Mouse (Mus musculus) heart, embryonic 12.5 days (tissue): ENCODE results near the gene Ttyh3. TPM values are rescaled to one million over a fixed set of nuclear protein-coding genes. Genes with fewer than 3 reads are reported as not detected.
A peak's percentile ranks its signal among the peaks of the same experiment; 100 is the strongest.

ENCODE experiments used
- ATAC-seq: fragments of 200-750 bp; cut with Nextera tagmentation; 2 replicates; pipeline ENCODE4 v1.8.0; 2017; ENCODE audit warnings: moderate TSS enrichment, moderate library complexity; ENCODE audit not compliant: insufficient number of reproducible peaks, low FRiP score
- H3K27ac ChIP-seq: fragments of 300-500 bp; sonication (generic); 2 replicates; pipeline ENCODE4 v1.5.1; 2016; ENCODE audit warnings: mild to moderate bottlenecking, moderate library complexity; ENCODE audit not compliant: poor library complexity, severe bottlenecking
- H3K27me3 ChIP-seq: fragments of 300-500 bp; sonication (generic); replicated peaks from 2 replicates; pipeline ENCODE4 v1.6.1; 2016; ENCODE audit warnings: mild to moderate bottlenecking, moderate library complexity
- H3K36me3 ChIP-seq: fragments of 300-500 bp; sonication (generic); 2 replicates; pipeline ENCODE4 v1.6.1; 2016; ENCODE audit warnings: mild to moderate bottlenecking, moderate library complexity
- H3K4me1 ChIP-seq: fragments of 300-500 bp; sonication (generic); replicated peaks from 2 replicates; pipeline ENCODE4 v1.6.1; 2016; ENCODE audit warnings: mild to moderate bottlenecking
- H3K4me2 ChIP-seq: fragments of 300-500 bp; sonication (generic); 2 replicates; pipeline ENCODE4 v1.6.1; 2016; ENCODE audit warnings: mild to moderate bottlenecking, moderate library complexity
- H3K4me3 ChIP-seq: fragments of 300-500 bp; sonication (generic); 2 replicates; pipeline ENCODE4 v1.5.1; 2016; ENCODE audit warnings: mild to moderate bottlenecking
- H3K9ac ChIP-seq: fragments of 300-500 bp; sonication (generic); 2 replicates; pipeline ENCODE4 v1.6.1; 2016; ENCODE audit warnings: mild to moderate bottlenecking, moderate library complexity
- H3K9me3 ChIP-seq: fragments of 300-500 bp; sonication (generic); replicated peaks from 2 replicates; pipeline ENCODE4 v1.6.1; 2016; ENCODE audit warnings: mild to moderate bottlenecking, moderate library complexity
- WGBS: fragments of 180-500 bp; shearing (Covaris S2); methylation state at CpG from one replicate; pipeline ENCODE4 v1.1.7; 2016; 5-methylcytosine and 5-hydroxymethylcytosine counted together
- polyA plus RNA-seq: library from polyadenylated mRNA; unstranded; fragments of >200 nt; fragmentation: Nextera tagmentation; extraction: Ambion mirVana; gene quantifications from 2 replicates; pipeline ENCODE4 v1.2.1, GENCODE M21; 2016

Ttyh3 gene
- polyA plus RNA-seq, 1 experiment from 2014 or later, result 36.3 TPM

DNA sequence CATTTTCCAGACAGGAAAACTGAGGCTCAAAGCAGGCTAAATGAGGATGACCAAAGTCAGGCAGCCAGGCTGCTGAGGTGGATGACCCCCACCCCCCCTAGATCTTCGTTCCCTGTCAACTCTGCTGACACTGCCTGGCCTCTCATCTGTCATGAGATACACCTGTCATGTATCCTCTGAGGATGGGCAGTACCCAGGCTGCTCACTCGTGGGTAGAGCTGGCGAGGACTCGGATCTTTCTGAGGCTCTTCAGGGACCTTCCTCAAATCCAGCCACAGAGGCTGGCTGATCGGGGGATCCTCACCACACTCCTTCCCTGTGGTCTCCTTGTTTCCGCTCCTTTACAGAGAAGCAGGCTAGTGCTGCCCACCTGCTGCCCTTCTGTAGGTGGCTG, 32.7 kb downstream of the Ttyh3 start:
- no peaks in the 10 kb centered on the region for H3K9me3 ChIP-seq
- no peak overlapping the region for H3K4me2 ChIP-seq
- ATAC-seq, result no peak
- 79% methylated on average over 6 of the region's 6 CpGs for WGBS
- peaks cover 10% of the 10 kb centered on the region for H3K4me1 ChIP-seq
- H3K27ac ChIP-seq, result no peak overlapping the region
- H3K36me3 ChIP-seq, result 0 out of 2 replicates have a peak, but pooled peaks cover 1% of the 10 kb centered on the region
- H3K4me3 ChIP-seq, result no peak overlapping the region
- H3K9ac ChIP-seq, result no peak overlapping the region
- H3K27me3 ChIP-seq, result peaks cover 18% of the 10 kb centered on the region

DNA sequence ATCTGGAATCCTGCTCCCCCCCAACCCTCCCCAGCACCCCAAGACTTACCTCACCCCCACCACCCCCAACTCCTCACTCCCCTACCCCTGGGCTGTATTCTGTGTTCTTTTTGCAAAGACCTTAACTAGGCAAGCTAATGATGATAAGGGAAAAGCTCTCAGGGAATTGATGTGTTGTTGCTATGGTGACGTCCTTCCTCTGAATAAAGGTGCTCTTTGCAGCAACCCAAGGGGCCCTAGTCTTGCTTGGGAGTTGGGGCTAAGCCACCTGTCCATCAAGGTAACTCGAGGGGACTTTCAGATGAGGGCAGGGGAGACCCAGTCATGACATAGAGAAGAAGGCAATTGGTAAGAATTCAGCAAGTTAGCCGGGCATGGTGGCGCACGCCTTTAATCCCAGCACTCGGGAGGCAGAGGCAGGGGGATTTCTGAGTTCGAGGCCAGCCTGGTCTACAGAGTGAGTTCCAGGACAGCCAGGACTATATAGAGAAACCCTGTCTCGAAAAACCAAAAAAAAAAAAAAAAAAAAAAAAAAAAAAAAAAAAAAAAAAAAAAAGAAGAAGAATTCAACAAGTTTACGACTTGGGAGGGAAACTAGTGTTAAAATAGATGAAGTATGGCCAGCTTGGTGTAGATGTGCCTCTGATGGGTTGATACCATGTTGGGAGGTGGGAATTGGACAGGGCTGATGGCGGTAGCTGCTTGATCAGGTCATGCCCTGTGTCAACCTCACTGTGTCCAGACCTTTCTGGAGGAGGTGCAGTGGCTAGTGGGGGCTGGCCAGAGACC, 33.3 kb downstream of the Ttyh3 start:
- ATAC-seq, result no peak
- peaks cover 22% of the 10 kb centered on the region for H3K27me3 ChIP-seq
- H3K36me3 ChIP-seq, result no peaks in the 10 kb centered on the region
- H3K4me3 ChIP-seq, result no peak overlapping the region
- no peak overlapping the region for H3K4me2 ChIP-seq
- H3K9ac ChIP-seq, result no peak overlapping the region
- H3K27ac ChIP-seq, result no peak overlapping the region
- no peaks in the 10 kb centered on the region for H3K9me3 ChIP-seq
- WGBS, result 82% methylated on average over 10 of the region's 10 CpGs
- peaks cover 16% of the 10 kb centered on the region for H3K4me1 ChIP-seq

DNA sequence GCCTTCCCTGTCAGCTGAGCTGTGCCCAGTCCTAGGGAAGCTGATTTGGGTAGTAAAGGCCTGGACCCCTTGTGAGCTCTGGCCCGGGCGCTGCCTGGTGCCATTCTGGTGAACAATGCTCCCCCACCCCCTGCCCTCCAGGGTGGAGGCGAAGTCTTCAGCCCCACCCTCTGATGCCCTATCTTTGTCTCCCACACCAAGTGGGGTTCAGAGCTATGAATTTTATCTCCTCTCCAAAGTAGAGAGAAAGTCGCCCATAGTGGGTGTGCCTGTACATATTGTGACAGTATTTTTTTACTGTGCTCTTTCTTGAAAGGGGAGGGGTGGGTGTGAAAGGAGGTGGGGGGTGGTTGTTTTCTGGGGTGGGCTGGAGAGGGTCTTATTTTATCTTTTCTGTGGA, 34.0 kb downstream of the Ttyh3 start:
- Histone ChIP-seq H3K4me2 (no peak overlapping the region), H3K27ac (no peak overlapping the region), H3K27me3 (peaks cover 29% of the 10 kb centered on the region), H3K9me3 (no peaks in the 10 kb centered on the region), H3K4me3 (no peak overlapping the region), H3K4me1 (peaks cover 23% of the 10 kb centered on the region), H3K36me3 (no peaks in the 10 kb centered on the region), H3K9ac (no peak overlapping the region)
- WGBS, result 72% methylated on average over 4 of the region's 4 CpGs
- ATAC-seq, result no peak

DNA sequence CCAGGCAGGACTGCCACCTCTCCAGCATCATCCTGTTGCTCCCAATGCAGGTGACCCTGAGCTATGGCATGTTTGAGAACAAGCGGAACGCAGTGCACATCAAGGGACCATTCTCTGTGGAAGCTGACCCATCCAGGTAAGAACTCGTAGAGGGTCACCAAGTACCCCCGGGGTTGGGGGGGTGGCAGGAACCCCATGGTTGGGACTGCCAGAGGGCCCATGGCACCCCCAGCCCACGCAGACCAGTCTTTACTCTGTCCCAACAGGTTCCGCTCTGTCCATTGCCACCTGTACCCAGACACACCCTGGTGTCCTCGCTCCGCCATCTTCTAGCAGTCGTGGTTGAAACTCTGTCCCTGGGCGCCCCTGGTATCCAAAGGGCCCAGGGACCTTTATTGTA, 34.7 kb downstream of the Ttyh3 start:
- WGBS, result 90% methylated on average over 10 of the region's 10 CpGs
- Histone ChIP-seq H3K27me3 (peaks cover 36% of the 10 kb centered on the region), H3K27ac (no peak overlapping the region), H3K9me3 (no peaks in the 10 kb centered on the region), H3K4me3 (no peak overlapping the region), H3K4me1 (peaks cover 30% of the 10 kb centered on the region), H3K36me3 (no peaks in the 10 kb centered on the region), H3K9ac (no peak overlapping the region), H3K4me2 (no peak overlapping the region)
- no peak for ATAC-seq

DNA sequence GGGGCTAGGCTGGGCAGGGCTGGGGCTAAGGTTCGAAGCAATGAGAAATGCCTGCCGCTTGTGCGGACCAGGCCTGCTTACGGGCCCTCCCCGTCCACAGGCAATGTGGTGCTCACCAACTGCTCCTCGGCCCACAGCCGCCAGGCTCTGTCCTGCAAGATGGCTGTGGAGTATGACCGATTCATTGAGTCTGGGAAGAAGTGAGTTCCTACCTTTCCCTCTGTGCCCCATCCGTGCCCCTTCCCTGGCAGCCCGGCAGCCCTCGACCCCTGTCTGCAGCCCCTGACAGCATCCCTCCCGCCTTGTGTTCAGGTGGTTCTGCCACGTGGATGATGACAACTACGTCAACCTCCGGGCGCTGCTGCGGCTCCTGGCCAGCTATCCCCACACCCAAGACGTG, 36.6 kb downstream of the Ttyh3 start:
- Histone ChIP-seq H3K4me3 (0 out of 2 replicates have a peak overlapping the region, but pooled peaks have one; percentile 35), H3K27ac (no peak overlapping the region), H3K27me3 (peaks cover 55% of the 10 kb centered on the region), H3K4me2 (peak overlapping the region; percentile 83), H3K4me1 (peaks cover 49% of the 10 kb centered on the region), H3K9me3 (no peaks in the 10 kb centered on the region), H3K9ac (no peak overlapping the region), H3K36me3 (no peaks in the 10 kb centered on the region)
- WGBS, result 74% methylated on average over 18 of the region's 18 CpGs
- ATAC-seq, result no peak

DNA sequence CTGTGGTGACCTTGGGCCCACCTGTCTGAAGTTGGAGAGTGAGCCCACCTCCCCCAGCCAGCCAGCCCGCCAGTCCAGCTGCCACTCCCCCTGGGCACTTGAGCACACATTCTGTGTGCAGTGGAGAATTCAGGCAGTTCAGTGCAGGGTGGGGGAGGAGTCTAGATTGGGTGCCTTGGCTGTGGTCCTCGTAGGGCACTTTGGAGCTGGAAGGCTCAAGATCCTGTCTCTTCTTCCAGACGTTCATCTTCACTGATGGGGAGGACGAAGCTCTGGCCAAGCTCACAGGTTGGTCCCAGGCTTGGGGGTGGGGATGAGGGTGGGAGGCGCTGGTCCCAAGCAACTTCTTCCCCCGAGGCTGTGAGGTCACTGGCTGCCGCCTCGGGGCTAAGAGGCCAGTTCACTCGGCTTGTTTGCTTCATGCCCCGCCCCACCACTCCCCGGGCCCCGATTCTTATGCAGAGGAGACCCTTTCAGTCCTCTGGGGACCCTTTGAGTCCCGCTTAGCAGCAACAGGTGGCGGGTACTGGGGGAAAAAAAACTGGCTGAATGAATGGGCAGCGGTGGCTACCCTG, 37.1 kb downstream of the Ttyh3 start:
- Histone ChIP-seq H3K4me1 (peaks cover 54% of the 10 kb centered on the region), H3K4me2 (peak overlapping the region; percentile 83), H3K4me3 (peak overlapping the region; percentile 35), H3K9ac (peak overlapping the region; percentile 57), H3K27me3 (peaks cover 60% of the 10 kb centered on the region), H3K9me3 (no peaks in the 10 kb centered on the region), H3K36me3 (no peaks in the 10 kb centered on the region), H3K27ac (peak overlapping the region; percentile 35; the same call in 1 of the 2 replicates)
- WGBS, result 32% methylated on average over 15 of the region's 15 CpGs
- ATAC-seq, result no peak

DNA sequence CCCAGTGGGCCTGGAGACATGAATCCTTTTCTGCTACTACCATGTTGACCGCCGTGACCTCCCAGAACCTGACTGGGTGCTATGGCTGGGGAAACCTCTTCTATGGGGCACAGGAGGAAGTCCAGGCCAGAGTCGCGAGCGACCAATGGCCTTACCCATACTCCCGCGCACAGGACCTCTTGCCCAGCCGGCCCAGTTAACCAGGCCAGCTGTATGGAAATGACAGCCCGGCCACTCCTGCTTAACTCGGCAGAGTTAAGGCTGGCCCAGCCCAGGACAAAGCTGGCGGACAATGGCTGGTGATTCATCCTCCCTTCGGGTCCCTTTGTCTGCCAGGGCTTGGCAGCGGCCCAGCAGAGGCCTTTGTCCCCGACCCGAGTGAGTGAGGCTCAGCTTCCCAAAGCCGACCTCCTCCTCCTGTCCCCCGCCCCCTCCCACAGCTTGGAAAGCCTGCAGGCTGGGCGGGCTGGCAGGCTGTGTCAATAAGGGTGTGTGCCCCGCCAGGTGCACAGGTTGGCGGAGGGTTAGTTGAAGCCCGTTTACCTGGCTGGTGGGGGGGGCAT, 37.7 kb downstream of the Ttyh3 start:
- H3K27me3 ChIP-seq, result peaks cover 66% of the 10 kb centered on the region

DNA sequence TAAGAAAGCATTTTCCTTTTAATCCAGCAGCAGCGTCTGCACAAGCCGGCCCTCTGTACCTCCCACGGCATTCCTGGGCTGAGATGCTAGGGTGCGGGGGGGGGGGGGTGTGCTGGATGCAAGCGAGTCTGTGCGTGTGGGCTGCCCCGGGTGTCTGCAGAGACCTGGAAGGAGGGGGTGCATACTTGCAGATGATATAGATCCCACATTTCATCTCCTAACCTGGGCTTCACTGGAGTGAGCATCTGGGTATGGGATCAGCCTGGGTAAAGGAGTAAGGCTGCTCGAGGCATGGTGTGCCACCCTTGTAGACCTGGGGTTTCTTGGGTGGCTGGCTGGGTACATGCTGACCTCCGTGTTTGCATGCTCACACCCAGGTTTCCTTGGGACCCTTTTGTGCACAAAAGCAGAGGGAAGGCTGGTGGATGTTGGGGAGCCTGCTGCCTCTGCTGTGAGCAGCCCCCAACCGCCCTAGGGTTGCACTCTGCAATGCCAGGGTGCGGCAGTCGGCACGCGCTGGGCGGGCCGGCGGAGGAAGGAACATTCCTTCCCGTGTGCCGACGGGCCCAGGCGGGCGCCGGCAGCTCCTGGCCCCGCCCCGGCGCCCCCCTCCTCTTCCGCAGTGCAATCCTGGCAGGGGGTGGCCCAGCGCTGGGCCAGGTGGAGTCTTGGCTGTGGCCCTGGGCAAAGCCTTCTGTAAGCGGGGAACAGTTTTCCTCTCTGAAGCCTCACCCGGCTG, 38.4 kb downstream of the Ttyh3 start:
- H3K36me3 ChIP-seq, result no peaks in the 10 kb centered on the region
- peaks cover 73% of the 10 kb centered on the region for H3K27me3 ChIP-seq
- ATAC-seq, result peak; percentile 40
- H3K4me2 ChIP-seq, result peak overlapping the region; percentile 83
- H3K4me3 ChIP-seq, result peak overlapping the region; percentile 35
- peak overlapping the region; percentile 35 for H3K27ac ChIP-seq
- no peaks in the 10 kb centered on the region for H3K9me3 ChIP-seq
- 4% methylated on average over 29 of the region's 30 CpGs for WGBS
- peak overlapping the region; percentile 57 for H3K9ac ChIP-seq
- H3K4me1 ChIP-seq, result peaks cover 60% of the 10 kb centered on the region

More for the DNA sequence above, 37.7 kb downstream of the Ttyh3 start:
- ATAC-seq, result 0 out of 2 replicates have a peak, but pooled peaks have one; percentile 16
- peak overlapping the region; percentile 83 for H3K4me2 ChIP-seq
- no peaks in the 10 kb centered on the region for H3K36me3 ChIP-seq
- peak overlapping the region; percentile 57 for H3K9ac ChIP-seq
- 13% methylated on average over 21 of the region's 21 CpGs for WGBS
- H3K4me1 ChIP-seq, result peaks cover 60% of the 10 kb centered on the region
- H3K27ac ChIP-seq, result peak overlapping the region; percentile 35
- peak overlapping the region; percentile 35 for H3K4me3 ChIP-seq
- no peaks in the 10 kb centered on the region for H3K9me3 ChIP-seq

DNA sequence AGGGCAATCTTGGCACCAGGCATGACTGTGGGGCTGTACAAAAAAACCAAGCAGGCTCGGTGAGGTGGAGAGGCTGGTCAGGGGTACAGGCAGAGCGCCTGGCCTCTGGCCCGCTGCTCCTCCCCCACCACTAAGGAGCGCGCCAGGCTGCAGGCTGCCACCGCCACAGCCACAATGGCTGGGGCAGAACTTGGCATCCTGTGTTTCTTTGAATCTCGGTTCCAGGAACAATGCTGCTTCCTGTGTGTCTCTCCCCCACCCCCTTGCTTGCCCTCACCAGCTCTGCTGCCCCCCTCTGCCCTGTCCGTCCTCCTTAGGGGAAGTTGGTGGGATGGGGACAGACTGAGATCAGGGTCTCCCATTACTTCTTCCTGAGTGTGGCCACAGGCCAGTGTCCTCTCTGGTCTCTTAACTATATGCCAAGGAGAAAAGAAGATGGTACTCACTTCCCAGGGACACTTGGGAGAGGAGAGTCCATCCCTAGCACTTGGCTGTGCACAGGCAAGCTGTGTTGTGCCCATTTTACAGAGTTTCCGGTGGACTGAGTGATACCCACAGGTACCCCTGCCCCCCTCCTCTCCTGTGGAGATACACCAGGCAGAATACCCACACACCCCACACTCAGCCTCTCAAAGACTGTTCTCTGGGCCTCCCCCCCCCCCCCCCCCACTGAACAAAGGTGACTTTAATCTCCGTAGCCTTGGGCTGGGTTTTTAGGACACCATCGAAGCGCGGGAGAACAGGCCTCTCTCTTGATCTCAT, 39.1 kb downstream of the Ttyh3 start:
- H3K4me3 ChIP-seq, result peak overlapping the region; percentile 53; the same call in 1 of the 2 replicates
- H3K36me3 ChIP-seq, result no peaks in the 10 kb centered on the region
- peaks cover 80% of the 10 kb centered on the region for H3K27me3 ChIP-seq
- no peaks in the 10 kb centered on the region for H3K9me3 ChIP-seq
- 20% methylated on average over 13 of the region's 13 CpGs for WGBS
- H3K27ac ChIP-seq, result no peak overlapping the region
- peaks cover 60% of the 10 kb centered on the region for H3K4me1 ChIP-seq
- peak overlapping the region; percentile 57 for H3K9ac ChIP-seq
- peak overlapping the region; percentile 83 for H3K4me2 ChIP-seq
- no peak for ATAC-seq

DNA sequence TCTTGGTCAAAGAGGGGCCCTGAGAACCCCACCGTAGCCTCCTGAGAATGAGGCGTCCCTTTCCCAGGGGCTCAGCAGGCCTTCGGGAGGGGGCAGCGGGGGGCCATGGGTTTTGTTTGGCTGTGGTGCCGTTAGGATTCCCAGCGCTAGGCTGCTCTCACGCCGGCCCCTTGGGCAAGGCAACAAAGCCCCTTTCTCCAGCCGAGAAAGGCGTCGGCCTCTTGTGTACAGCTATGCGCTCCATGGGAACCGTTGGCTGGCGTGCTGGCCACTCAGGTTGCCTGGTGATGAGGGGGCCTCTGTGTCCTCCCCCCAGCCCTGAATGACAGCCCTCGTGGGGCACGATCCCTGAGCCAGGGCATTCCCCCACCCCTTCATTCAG, 40.2 kb downstream of the Ttyh3 start:
- H3K27me3 ChIP-seq, result peaks cover 88% of the 10 kb centered on the region
- no peaks in the 10 kb centered on the region for H3K9me3 ChIP-seq
- H3K4me3 ChIP-seq, result peak overlapping the region; percentile 53
- H3K36me3 ChIP-seq, result no peaks in the 10 kb centered on the region
- peaks cover 60% of the 10 kb centered on the region for H3K4me1 ChIP-seq
- H3K9ac ChIP-seq, result peak overlapping the region; percentile 59
- WGBS, result 2% methylated on average over 16 of the region's 16 CpGs
- ATAC-seq, result no peak
- H3K27ac ChIP-seq, result no peak overlapping the region
- peak overlapping the region; percentile 83 for H3K4me2 ChIP-seq
